Mouse (Mus musculus): Measurements from ENCODE around the gene Sox2. TPM values are rescaled to one million over a fixed set of nuclear protein-coding genes. Genes with fewer than 3 reads are reported as not detected.

Gene Sox2
- total RNA-seq (2012; rRNA removed) (not detected in 2 replicates), polyA plus RNA-seq (2012; ENCODE audit: insufficient read depth in 1 of 2, insufficient read length in 2 of 2, low read depth in 1 of 2, low replicate concordance in 2 of 2, missing spikeins in 1 of 2) (not detected)

GRCm38 (mm10) chr3:34649726-34650620 lies at the start of gene Sox2:
Sox2 (plus strand) TSS chr3:34650405.
- no peak for DNase-seq (ENCODE audit: low read depth, low spot score)
- Histone ChIP-seq H3K27me3 (ENCODE audit: control insufficient read depth in 1 of 2, insufficient read depth in 2 of 2, low read length in 2 of 2) (no peaks in the 10 kb centered on the region), H3K4me3 (ENCODE audit: control insufficient read depth in 1 of 2, insufficient read depth in 1 of 2, low read depth in 2 of 2, low read length in 2 of 2) (no peak within 1 kb of the TSS), H3K27ac (ENCODE audit: control insufficient read depth, low read depth, low read length) (no peak within 1 kb of the TSS), H3K9ac (ENCODE audit: control insufficient read depth, low read depth, low read length, poor library complexity, severe bottlenecking) (no peak within 1 kb of the TSS), H3K79me2 (ENCODE audit: control insufficient read depth, insufficient read depth, low read length, poor library complexity) (no peaks in the 10 kb centered on the region), H3K9me3 (replicated peaks; ENCODE audit: insufficient read depth, low read length) (no peaks in the 10 kb centered on the region), H3K4me1 (ENCODE audit: control insufficient read depth in 1 of 2, insufficient read depth in 2 of 2, low read length in 2 of 2) (no peaks in the 10 kb centered on the region), H3K36me3 (ENCODE audit: control insufficient read depth in 1 of 2, insufficient read depth in 2 of 2, low read length in 2 of 2) (no peaks in the 10 kb centered on the region)
- TF ChIP-seq POLR2AphosphoS5 (IDR thresholded peaks at IDR 0.05; ENCODE audit: borderline replicate concordance, low read depth, low read length) (no peak), CHD1 (IDR thresholded peaks at IDR 0.05; ENCODE audit: low read depth, low read length) (no peak), POLR2AphosphoS2 (IDR thresholded peaks at IDR 0.05; ENCODE audit: low read length) (no peak), USF1 (IDR thresholded peaks at IDR 0.05; ENCODE audit: low read depth, low read length) (no peak), UBTF (IDR thresholded peaks at IDR 0.05; ENCODE audit: borderline replicate concordance, insufficient read depth, low read depth, low read length) (no peak), USF2 (IDR thresholded peaks at IDR 0.05; ENCODE audit: borderline replicate concordance in 1 of 2, insufficient read depth in 1 of 2, low read depth in 1 of 2, low read length in 2 of 2) (no peak), SMC3 (IDR thresholded peaks at IDR 0.05; ENCODE audit: low read depth, low read length) (no peak), JUND (IDR thresholded peaks at IDR 0.05; ENCODE audit: low read depth, low read length) (no peak), KAT2A (conservative IDR thresholded peaks at IDR 0.05; ENCODE audit: low read depth, low read length) (no peak), TAL1 (IDR thresholded peaks at IDR 0.05; ENCODE audit: low read length) (no peak), ZKSCAN1 (IDR thresholded peaks at IDR 0.05; ENCODE audit: low read depth, low read length) (no peak), HCFC1 (IDR thresholded peaks at IDR 0.05; ENCODE audit: low read depth, low read length) (no peak), CHD2 (IDR thresholded peaks at IDR 0.05; ENCODE audit: low read length) (no peak), ETS1 (IDR thresholded peaks at IDR 0.05; ENCODE audit: low read depth, low read length) (no peak), GABPA (IDR thresholded peaks at IDR 0.05; ENCODE audit: low read depth, low read length) (no peak), GATA1 (IDR thresholded peaks at IDR 0.05; ENCODE audit: low read depth, low read length) (no peak), NRF1 (IDR thresholded peaks at IDR 0.05; ENCODE audit: insufficient read depth, low read depth, low read length, poor library complexity, severe bottlenecking) (no peak), BHLHE40 (IDR thresholded peaks at IDR 0.05; ENCODE audit: borderline replicate concordance, low read depth, low read length) (no peak)

GRCm38 (mm10) chr3:34601116-34601515 lies 49.1 kb upstream of the Sox2 start:
- Histone ChIP-seq H3K36me3 (ENCODE audit: control insufficient read depth in 1 of 2, insufficient read depth in 2 of 2, low read length in 2 of 2) (no peaks in the 10 kb centered on the region), H3K4me1 (ENCODE audit: control insufficient read depth in 1 of 2, insufficient read depth in 2 of 2, low read length in 2 of 2) (no peaks in the 10 kb centered on the region), H3K27ac (ENCODE audit: control insufficient read depth, low read depth, low read length) (no peak overlapping the region), H3K4me3 (ENCODE audit: control insufficient read depth in 1 of 2, insufficient read depth in 1 of 2, low read depth in 2 of 2, low read length in 2 of 2) (no peak overlapping the region), H3K79me2 (ENCODE audit: control insufficient read depth, insufficient read depth, low read length, poor library complexity) (no peaks in the 10 kb centered on the region), H3K9ac (ENCODE audit: control insufficient read depth, low read depth, low read length, poor library complexity, severe bottlenecking) (no peak overlapping the region), H3K27me3 (ENCODE audit: control insufficient read depth in 1 of 2, insufficient read depth in 2 of 2, low read length in 2 of 2) (no peaks in the 10 kb centered on the region), H3K9me3 (replicated peaks; ENCODE audit: insufficient read depth, low read length) (no peaks in the 10 kb centered on the region)
- no peak for TF ChIP-seq POLR2AphosphoS2 (IDR thresholded peaks at IDR 0.05; ENCODE audit: low read length)
- 0 out of 2 replicates have a peak, but pooled peaks have one; percentile 12 for TF ChIP-seq SMC3 (IDR thresholded peaks at IDR 0.05; ENCODE audit: low read depth, low read length)
- TF ChIP-seq MEF2A (IDR thresholded peaks at IDR 0.05; ENCODE audit: extremely low read depth, insufficient replicate concordance, low read depth, low read length, poor library complexity, severe bottlenecking), result no peak
- no peak for TF ChIP-seq MAFK (IDR thresholded peaks at IDR 0.05; ENCODE audit: borderline replicate concordance, low read depth, low read length)
- TF ChIP-seq JUND (IDR thresholded peaks at IDR 0.05; ENCODE audit: low read depth, low read length), result no peak
- no peak for TF ChIP-seq TBP (IDR thresholded peaks at IDR 0.05; ENCODE audit: low read depth, low read length)
- TF ChIP-seq ZMIZ1 (IDR thresholded peaks at IDR 0.05; ENCODE audit: low read depth, low read length), result no peak
- TF ChIP-seq CTCF (IDR thresholded peaks at IDR 0.05 in 2 of 3, conservative IDR thresholded peaks at IDR 0.05 in 1 of 3; ENCODE audit: control insufficient read depth in 1 of 3, insufficient read depth in 1 of 3, low read depth in 2 of 3, low read length in 3 of 3, poor library complexity in 1 of 3, severe bottlenecking in 1 of 3), result peak in 2 of 3 experiments; percentile 2 to 21; a peak in 2 of 6 replicates
- DNase-seq (ENCODE audit: low read depth, low spot score), result no peak

All from MEL (cell line).